Mouse (Mus musculus): Measurements from ENCODE around the gene Fzr1.

Gene Fzr1

GRCm38 (mm10) chr10:81377793-81378552, at the start of gene Fzr1:
Gene Fzr1, minus strand, starts transcription at chr10:81378516.
- no peak for DNase-seq (ENCODE audit: low spot score)

- DNase-seq (ENCODE audit: low spot score): no peak
Measured at GRCm38 (mm10) chr10:81427804-81428506, 49.6 kb upstream of the Fzr1 start.

GRCm38 (mm10) chr10:81427327-81427726, 49.0 kb upstream of the Fzr1 start:
- DNase-seq (ENCODE audit: low spot score): no peak

- no peak for DNase-seq (ENCODE audit: low spot score)
Measured at GRCm38 (mm10) chr10:81426897-81427296, 48.6 kb upstream of the Fzr1 start.

- no peak for DNase-seq (ENCODE audit: low spot score)
Measured at GRCm38 (mm10) chr10:81426081-81426671, 47.9 kb upstream of the Fzr1 start.

- no peak for DNase-seq (ENCODE audit: low spot score)
Measured at GRCm38 (mm10) chr10:81425236-81425850, 47.0 kb upstream of the Fzr1 start.

- no peak for DNase-seq (ENCODE audit: low spot score)
Measured at GRCm38 (mm10) chr10:81424246-81425051, 46.1 kb upstream of the Fzr1 start.

GRCm38 (mm10) chr10:81423476-81424245, 45.3 kb upstream of the Fzr1 start:
- DNase-seq (ENCODE audit: low spot score): no peak

GRCm38 (mm10) chr10:81422661-81423217, 44.4 kb upstream of the Fzr1 start:
- DNase-seq (ENCODE audit: low spot score): no peak

- DNase-seq (ENCODE audit: low spot score): no peak
Measured at GRCm38 (mm10) chr10:81422191-81422590, 43.9 kb upstream of the Fzr1 start.

- DNase-seq (ENCODE audit: low spot score): no peak
Measured at GRCm38 (mm10) chr10:81421797-81422100, 43.4 kb upstream of the Fzr1 start.

- DNase-seq (ENCODE audit: low spot score): no peak
Measured at GRCm38 (mm10) chr10:81421041-81421796, 42.9 kb upstream of the Fzr1 start.

GRCm38 (mm10) chr10:81420191-81420767, 42.0 kb upstream of the Fzr1 start:
- DNase-seq (ENCODE audit: low spot score): no peak

- DNase-seq (ENCODE audit: low spot score): no peak
Measured at GRCm38 (mm10) chr10:81419111-81419928, 41.0 kb upstream of the Fzr1 start.

GRCm38 (mm10) chr10:81418216-81419070, 40.1 kb upstream of the Fzr1 start:
- no peak for DNase-seq (ENCODE audit: low spot score)

GRCm38 (mm10) chr10:81417227-81418215, 39.2 kb upstream of the Fzr1 start:
- DNase-seq (ENCODE audit: low spot score): no peak

Measured in layer of hippocampus, adult 9-10 months (tissue).